Mouse (Mus musculus): ENCODE results near the gene Dhx15. TPM values are rescaled to one million over a fixed set of nuclear protein-coding genes. Genes with fewer than 3 reads are reported as not detected.

Dhx15 gene
- polyA plus RNA-seq, 1 experiment from 2014 or later: 171 TPM

Small RNA genes within 50 kb of the gene (microRNA-seq; reads per million reads assigned to microRNA genes)
- not detected for gene Mir6417

Other genes with a start within 250 kb of the Dhx15 start
- 0.52 and 0.67 TPM in 2 replicates for gene Sod3, start 173.3 kb upstream of the Dhx15 start, polyA plus RNA-seq (2015; fragmentation: Nextera tagmentation; extraction: Ambion mirVana)